Mouse (Mus musculus) ES-E14 (cell line): Measurements from ENCODE around the gene Shroom4.

Experiments
- CHD2 ChIP-seq: IDR thresholded peaks from 2 replicates; pipeline ENCODE4 v1.6.1; 2014; ENCODE audit warnings: mild to moderate bottlenecking, low read depth, low read length, inconsistent platforms
- HCFC1 ChIP-seq: IDR thresholded peaks from 2 replicates; pipeline ENCODE4 v1.6.1; 2012; ENCODE audit warnings: low read length, inconsistent platforms, borderline replicate concordance; ENCODE audit not compliant: insufficient read depth
- MAFK ChIP-seq: IDR thresholded peaks from 2 replicates; pipeline ENCODE4 v1.6.1; 2014; ENCODE audit warnings: mild to moderate bottlenecking, low read depth, low read length, inconsistent platforms; ENCODE audit not compliant: insufficient read depth
- ZC3H11A ChIP-seq: IDR thresholded peaks from 2 replicates; pipeline ENCODE4 v1.6.1; 2012; ENCODE audit warnings: low read depth, mild to moderate bottlenecking, inconsistent platforms, low read length, borderline replicate concordance
- ZNF384 ChIP-seq: IDR thresholded peaks from 2 replicates; pipeline ENCODE4 v1.6.1; 2012; ENCODE audit warnings: low read depth, low read length, inconsistent platforms

- TF ChIP-seq HCFC1: no peak
- no peak for TF ChIP-seq CHD2
- TF ChIP-seq ZC3H11A: no peak
- no peak for TF ChIP-seq ZNF384
- TF ChIP-seq MAFK: no peak
Measured at GRCm38 (mm10) chrX:6399193-6399592, 461 bp upstream of the Shroom4 start.
